Mouse (Mus musculus) lung, embryonic 15.5 days (tissue): ENCODE data around the gene Enpp6. TPM values are rescaled to one million over a fixed set of nuclear protein-coding genes. Genes with fewer than 3 reads are reported as not detected.
A peak's percentile ranks its signal among the peaks of the same experiment; 100 is the strongest.

ENCODE experiments used
- ATAC-seq: fragments of 200-750 bp; cut with Nextera tagmentation; 2 replicates; pipeline ENCODE4 v1.8.0; 2017; ENCODE audit warnings: moderate number of reproducible peaks, borderline replicate concordance; ENCODE audit not compliant: low FRiP score, low TSS enrichment; ENCODE audit errors: extremely low read depth
- H3K27ac ChIP-seq: fragments of 300-500 bp; sonication (generic); 2 replicates; pipeline ENCODE4 v1.5.1; 2015; ENCODE audit warnings: moderate library complexity, mild to moderate bottlenecking, inconsistent platforms
- H3K27me3 ChIP-seq: fragments of 300-500 bp; sonication (generic); 2 replicates; pipeline ENCODE4 v1.6.1; 2015; ENCODE audit warnings: inconsistent platforms
- H3K36me3 ChIP-seq: fragments of 300-500 bp; sonication (generic); 2 replicates; pipeline ENCODE4 v1.6.1; 2015; ENCODE audit warnings: inconsistent platforms
- H3K4me1 ChIP-seq: fragments of 300-500 bp; sonication (generic); 2 replicates; pipeline ENCODE4 v1.6.1; 2015; ENCODE audit warnings: inconsistent platforms
- H3K4me2 ChIP-seq: fragments of 300-500 bp; sonication (generic); 2 replicates; pipeline ENCODE4 v1.6.1; 2015; ENCODE audit warnings: inconsistent platforms, mild to moderate bottlenecking, moderate library complexity
- H3K4me3 ChIP-seq: fragments of 300-500 bp; sonication (generic); 2 replicates; pipeline ENCODE4 v1.5.1; 2015; ENCODE audit warnings: mild to moderate bottlenecking, inconsistent platforms
- H3K9ac ChIP-seq: fragments of 300-500 bp; sonication (generic); 2 replicates; pipeline ENCODE4 v1.6.1; 2015; ENCODE audit warnings: inconsistent platforms
- H3K9me3 ChIP-seq: fragments of 300-500 bp; sonication (generic); 2 replicates; pipeline ENCODE4 v1.6.1; 2016; ENCODE audit warnings: inconsistent platforms
- WGBS: fragments of 180-500 bp; shearing (Covaris S2); methylation state at CpG from one replicate; pipeline ENCODE4 v1.1.7; 2015; 5-methylcytosine and 5-hydroxymethylcytosine counted together
- polyA plus RNA-seq: library from polyadenylated mRNA; unstranded; fragments of >200 nt; fragmentation: Nextera tagmentation; extraction: Ambion mirVana; gene quantifications from 2 replicates; pipeline ENCODE4 v1.2.1, GENCODE M21; 2015

Gene Enpp6
- polyA plus RNA-seq, 1 experiment from 2014 or later, result 0.47 TPM

DNA sequence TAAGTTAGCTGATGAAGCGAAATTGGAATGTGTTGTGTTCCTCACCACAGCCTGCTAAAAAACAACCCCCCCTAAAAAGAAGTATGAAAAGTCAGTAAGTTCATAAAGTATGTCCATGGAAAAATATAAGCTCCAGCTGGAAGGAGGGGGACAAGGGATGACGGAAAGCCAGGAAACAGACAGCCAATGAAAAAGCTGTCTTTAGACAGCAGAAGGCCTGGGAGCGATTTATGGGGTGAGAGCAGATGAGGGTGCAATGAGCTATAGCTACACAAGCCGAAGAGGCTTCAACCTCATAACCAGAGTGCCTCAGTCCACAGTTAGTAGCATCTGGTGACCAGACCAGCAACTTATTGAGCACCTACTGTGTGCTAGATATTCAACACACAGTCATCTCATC, 93.3 kb downstream of the Enpp6 start:
- H3K27me3 ChIP-seq, result no peaks in the 10 kb centered on the region
- H3K4me2 ChIP-seq, result no peak overlapping the region
- H3K4me3 ChIP-seq, result no peak overlapping the region
- H3K36me3 ChIP-seq, result no peaks in the 10 kb centered on the region
- H3K9me3 ChIP-seq, result no peaks in the 10 kb centered on the region
- no peak overlapping the region for H3K9ac ChIP-seq
- WGBS, result 50% methylated on average over 4 of the region's 4 CpGs
- peaks cover 8% of the 10 kb centered on the region; the same call in 1 of the 2 replicates for H3K4me1 ChIP-seq
- ATAC-seq, result no peak; the same call in 1 of the 2 replicates
- H3K27ac ChIP-seq, result no peak overlapping the region

- Histone ChIP-seq H3K36me3 (no peaks in the 10 kb centered on the region), H3K4me1 (peaks cover 8% of the 10 kb centered on the region; the same call in 1 of the 2 replicates), H3K27me3 (no peaks in the 10 kb centered on the region), H3K4me2 (peak overlapping the region; percentile 33), H3K9ac (no peak overlapping the region), H3K9me3 (no peaks in the 10 kb centered on the region), H3K4me3 (no peak overlapping the region), H3K27ac (peak overlapping the region; percentile 58; the same call in 1 of the 2 replicates)
- WGBS, result 52% methylated on average over 22 of the region's 22 CpGs
- peak; percentile 62; the same call in 1 of the 2 replicates for ATAC-seq
These were observed 95.7 kb downstream of the Enpp6 start for GRCm38 (mm10) chr8:47082201-47083027.

GRCm38 (mm10) chr8:47090021-47090420, 103.3 kb downstream of the Enpp6 start:
- Histone ChIP-seq H3K27ac (no peak overlapping the region), H3K27me3 (no peaks in the 10 kb centered on the region), H3K36me3 (no peaks in the 10 kb centered on the region), H3K4me3 (no peak overlapping the region), H3K9ac (no peak overlapping the region), H3K9me3 (no peaks in the 10 kb centered on the region), H3K4me1 (no peaks in the 10 kb centered on the region), H3K4me2 (no peak overlapping the region)
- ATAC-seq, result no peak
- WGBS, result 60% methylated on average over 8 of the region's 8 CpGs

- no peak overlapping the region for H3K9ac ChIP-seq
- H3K4me3 ChIP-seq, result no peak overlapping the region
- no peak for ATAC-seq
- no peaks in the 10 kb centered on the region for H3K27me3 ChIP-seq
- H3K9me3 ChIP-seq, result no peaks in the 10 kb centered on the region
- no peak overlapping the region for H3K4me2 ChIP-seq
- H3K27ac ChIP-seq, result no peak overlapping the region
- 27% methylated on average over 2 of the region's 2 CpGs for WGBS
- no peaks in the 10 kb centered on the region for H3K4me1 ChIP-seq
- no peaks in the 10 kb centered on the region for H3K36me3 ChIP-seq
These were observed 118.9 kb downstream of the Enpp6 start for GRCm38 (mm10) chr8:47105617-47106016.

DNA sequence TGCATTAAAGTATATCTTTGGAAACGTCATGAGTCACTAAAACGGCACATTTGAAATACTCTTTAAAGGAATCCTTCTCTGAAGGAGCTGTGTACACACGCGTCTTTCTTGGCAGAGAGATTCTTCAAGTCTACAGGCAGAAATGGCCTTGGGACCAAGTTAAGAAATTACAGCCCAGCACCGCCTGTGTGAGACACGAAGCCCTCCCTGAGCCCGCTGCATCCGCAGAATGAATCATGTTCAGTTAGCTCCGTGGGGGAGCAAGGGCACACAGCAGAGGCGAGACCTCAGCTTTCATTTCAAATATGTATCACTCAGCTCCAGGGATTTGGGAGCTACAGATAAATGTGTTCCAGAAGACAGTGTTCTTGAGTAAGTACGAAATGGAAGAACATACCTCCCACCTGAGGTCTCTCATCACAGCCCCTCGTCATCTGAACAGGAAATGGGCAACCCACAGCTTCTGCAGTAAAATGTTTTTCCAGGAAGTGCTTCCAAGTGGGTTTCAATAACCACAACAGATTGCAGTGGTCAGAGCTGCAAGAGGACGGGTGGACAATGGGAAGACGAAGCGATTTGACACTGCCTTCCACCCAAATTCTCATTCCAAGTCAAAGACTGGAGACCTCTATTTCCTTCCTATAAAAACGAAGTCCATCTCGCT, 127.6 kb downstream of the Enpp6 start:
- Histone ChIP-seq H3K9me3 (no peaks in the 10 kb centered on the region), H3K27me3 (no peaks in the 10 kb centered on the region), H3K9ac (no peak overlapping the region), H3K36me3 (no peaks in the 10 kb centered on the region), H3K4me3 (no peak overlapping the region), H3K27ac (no peak overlapping the region), H3K4me2 (no peak overlapping the region), H3K4me1 (no peaks in the 10 kb centered on the region)
- no peak for ATAC-seq
- 65% methylated on average over 17 of the region's 17 CpGs for WGBS

DNA sequence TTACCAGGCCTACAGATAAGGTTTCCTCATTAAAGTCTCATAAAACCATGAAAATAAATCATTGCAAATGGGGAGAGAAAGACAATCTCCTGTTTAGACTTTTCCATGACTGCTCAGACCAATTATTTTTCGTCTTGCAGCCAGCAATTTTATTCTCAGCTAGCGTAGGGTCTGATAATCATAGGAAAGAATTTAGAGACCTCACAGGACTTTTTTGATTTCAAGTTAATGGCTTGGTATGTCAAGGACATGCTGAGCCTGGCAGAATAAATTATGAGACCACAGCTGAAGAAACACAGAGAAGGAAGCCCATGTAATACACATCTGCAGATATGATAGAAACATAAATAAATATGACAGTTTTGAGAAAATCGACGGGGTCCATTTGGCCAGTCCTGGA, 130.6 kb downstream of the Enpp6 start:
- Histone ChIP-seq H3K36me3 (no peaks in the 10 kb centered on the region), H3K9ac (no peak overlapping the region), H3K4me2 (no peak overlapping the region), H3K27me3 (no peaks in the 10 kb centered on the region), H3K4me1 (no peaks in the 10 kb centered on the region), H3K9me3 (no peaks in the 10 kb centered on the region), H3K27ac (no peak overlapping the region), H3K4me3 (no peak overlapping the region)
- no peak for ATAC-seq
- WGBS, result 33% methylated on average over 4 of the region's 4 CpGs

DNA sequence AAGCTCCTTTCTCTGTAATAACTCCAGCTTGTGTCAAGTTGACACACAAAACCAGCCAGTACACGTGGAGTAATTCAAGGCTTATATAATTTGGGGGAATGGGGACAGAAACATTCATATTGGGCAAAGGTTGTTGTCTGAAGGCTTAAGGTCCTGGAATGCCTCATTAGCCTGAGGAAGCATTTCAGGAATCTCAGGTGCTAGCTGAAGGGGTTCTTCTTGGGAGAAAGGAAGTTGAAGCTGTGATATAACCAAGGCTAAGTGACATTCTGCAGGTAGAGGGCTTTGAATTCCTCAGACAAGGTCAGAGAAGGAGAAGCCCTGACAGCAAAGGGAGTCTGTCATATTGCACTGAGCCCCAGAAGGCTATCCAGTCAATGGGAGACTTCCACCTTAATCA, 133.2 kb downstream of the Enpp6 start:
- H3K4me3 ChIP-seq, result no peak overlapping the region
- H3K4me1 ChIP-seq, result no peaks in the 10 kb centered on the region
- no peaks in the 10 kb centered on the region for H3K9me3 ChIP-seq
- no peak overlapping the region for H3K27ac ChIP-seq
- WGBS, result 60% methylated on average over 1 of the region's 1 CpGs
- no peaks in the 10 kb centered on the region for H3K36me3 ChIP-seq
- ATAC-seq, result no peak
- H3K27me3 ChIP-seq, result no peaks in the 10 kb centered on the region
- H3K9ac ChIP-seq, result no peak overlapping the region
- H3K4me2 ChIP-seq, result no peak overlapping the region

DNA sequence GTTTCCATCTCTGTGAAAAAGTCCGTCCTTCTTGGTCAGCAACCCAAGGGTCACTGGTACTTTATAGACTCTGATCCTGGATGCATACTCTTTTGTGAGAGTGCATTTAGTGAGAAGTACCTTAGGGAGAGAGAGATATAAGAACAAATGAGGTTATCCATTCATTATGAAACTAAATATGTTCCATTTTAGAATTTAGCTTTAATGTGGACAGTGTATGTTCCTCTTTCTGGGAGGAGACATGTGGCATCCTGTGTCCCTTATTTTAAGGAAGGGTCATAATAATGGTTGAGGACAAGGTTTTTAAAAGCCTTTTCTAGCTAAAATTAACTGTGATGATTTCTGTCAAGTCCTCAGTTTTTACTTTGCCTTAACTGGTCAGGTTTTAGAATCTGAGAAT, 142.2 kb downstream of the Enpp6 start:
- Histone ChIP-seq H3K4me2 (no peak overlapping the region), H3K9ac (no peak overlapping the region), H3K9me3 (no peaks in the 10 kb centered on the region), H3K36me3 (no peaks in the 10 kb centered on the region), H3K27me3 (peaks cover under 1% of the 10 kb centered on the region; the same call in 1 of the 2 replicates), H3K27ac (no peak overlapping the region), H3K4me3 (no peak overlapping the region), H3K4me1 (no peaks in the 10 kb centered on the region)
- ATAC-seq, result no peak
- 97% methylated on average over 1 of the region's 1 CpGs for WGBS

GRCm38 (mm10) chr8:47133381-47133780, 146.7 kb downstream of the Enpp6 start:
- H3K9me3 ChIP-seq, result no peaks in the 10 kb centered on the region
- H3K4me2 ChIP-seq, result no peak overlapping the region
- peaks cover 8% of the 10 kb centered on the region; the same call in 1 of the 2 replicates for H3K27me3 ChIP-seq
- H3K4me3 ChIP-seq, result no peak overlapping the region
- no peak overlapping the region for H3K9ac ChIP-seq
- WGBS, result 78% methylated on average over 3 of the region's 3 CpGs
- no peaks in the 10 kb centered on the region for H3K36me3 ChIP-seq
- peaks cover 15% of the 10 kb centered on the region; the same call in 1 of the 2 replicates for H3K4me1 ChIP-seq
- H3K27ac ChIP-seq, result no peak overlapping the region
- no peak for ATAC-seq

DNA sequence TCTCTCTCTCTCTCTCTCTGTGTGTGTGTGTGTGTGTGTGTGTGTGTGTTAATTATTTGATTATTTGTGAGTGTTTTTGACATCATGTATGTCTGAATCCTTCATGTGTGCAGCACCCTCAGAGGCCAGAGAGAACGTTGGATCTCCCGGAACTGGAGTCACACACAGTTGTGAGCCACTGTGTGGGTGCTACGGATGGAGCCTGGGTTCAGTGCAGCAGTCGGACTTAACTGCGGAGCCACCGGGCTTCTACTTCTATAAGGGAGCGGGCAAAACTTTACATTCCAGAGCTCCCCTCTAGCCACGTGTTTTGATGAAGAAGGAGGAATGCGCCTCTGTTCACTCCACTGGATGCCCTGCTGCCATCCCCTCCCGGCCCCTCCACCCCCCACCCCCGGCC, 148.0 kb downstream of the Enpp6 start:
- no peak overlapping the region for H3K9ac ChIP-seq
- no peak overlapping the region for H3K27ac ChIP-seq
- peaks cover 15% of the 10 kb centered on the region; the same call in 1 of the 2 replicates for H3K4me1 ChIP-seq
- no peak for ATAC-seq
- H3K9me3 ChIP-seq, result no peaks in the 10 kb centered on the region
- no peak overlapping the region for H3K4me3 ChIP-seq
- H3K36me3 ChIP-seq, result no peaks in the 10 kb centered on the region
- H3K27me3 ChIP-seq, result peaks cover 8% of the 10 kb centered on the region; the same call in 1 of the 2 replicates
- H3K4me2 ChIP-seq, result peak overlapping the region; percentile 55
- WGBS, result 23% methylated on average over 11 of the region's 11 CpGs

GRCm38 (mm10) chr8:47135586-47135985, 148.9 kb downstream of the Enpp6 start:
- Histone ChIP-seq H3K4me1 (peaks cover 15% of the 10 kb centered on the region; the same call in 1 of the 2 replicates), H3K36me3 (no peaks in the 10 kb centered on the region), H3K27me3 (peaks cover 8% of the 10 kb centered on the region; the same call in 1 of the 2 replicates), H3K4me2 (peak overlapping the region; percentile 55), H3K27ac (no peak overlapping the region), H3K9me3 (no peaks in the 10 kb centered on the region), H3K4me3 (peak overlapping the region; percentile 27), H3K9ac (no peak overlapping the region)
- no peak for ATAC-seq
- 4% methylated on average over 9 of the region's 9 CpGs for WGBS

- Histone ChIP-seq H3K4me1 (peaks cover 15% of the 10 kb centered on the region; the same call in 1 of the 2 replicates), H3K9ac (no peak overlapping the region), H3K36me3 (no peaks in the 10 kb centered on the region), H3K27me3 (peaks cover 8% of the 10 kb centered on the region; the same call in 1 of the 2 replicates), H3K9me3 (no peaks in the 10 kb centered on the region), H3K27ac (no peak overlapping the region), H3K4me2 (peak overlapping the region; percentile 55), H3K4me3 (peak overlapping the region; percentile 27; the same call in 1 of the 2 replicates)
- ATAC-seq, result no peak
- WGBS, result 19% methylated on average over 5 of the region's 5 CpGs
These were observed 149.4 kb downstream of the Enpp6 start for GRCm38 (mm10) chr8:47136047-47136446.
